Mouse (Mus musculus): ENCODE measurements around the gene Mcu.

The Mcu gene

GRCm38 (mm10) chr10:59429448-59430135 lies 186.9 kb downstream of the Mcu start:
- DNase-seq (ENCODE audit: low spot score) = no peak

DNA sequence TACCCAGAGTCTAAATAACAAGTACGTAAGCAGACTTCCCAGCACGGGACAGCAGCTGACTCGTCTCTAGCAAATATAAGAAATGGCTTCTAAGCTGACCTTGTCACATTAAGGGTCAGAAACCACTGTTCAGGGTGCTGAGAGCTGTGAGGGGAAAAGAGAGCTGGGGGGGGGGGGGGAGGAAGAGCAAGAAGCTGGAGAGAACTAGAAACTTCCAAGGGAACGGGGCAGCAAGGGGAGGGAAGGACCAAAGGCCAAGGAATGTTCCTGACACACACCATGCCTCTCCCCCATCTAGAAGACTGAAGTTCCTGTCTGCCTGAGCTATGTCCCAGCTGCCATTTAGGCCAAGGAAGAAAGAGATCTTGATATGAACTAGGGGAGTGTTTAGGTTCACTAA lies 190.1 kb downstream of the Mcu start:
- DNase-seq (ENCODE audit: low spot score) = no peak

- DNase-seq (ENCODE audit: low spot score) = peak; percentile 29
Observed at GRCm38 (mm10) chr10:59425369-59425768, 191.1 kb downstream of the Mcu start.

- DNase-seq (ENCODE audit: low spot score) = no peak
Observed at GRCm38 (mm10) chr10:59424453-59424852, 192.0 kb downstream of the Mcu start.

DNA sequence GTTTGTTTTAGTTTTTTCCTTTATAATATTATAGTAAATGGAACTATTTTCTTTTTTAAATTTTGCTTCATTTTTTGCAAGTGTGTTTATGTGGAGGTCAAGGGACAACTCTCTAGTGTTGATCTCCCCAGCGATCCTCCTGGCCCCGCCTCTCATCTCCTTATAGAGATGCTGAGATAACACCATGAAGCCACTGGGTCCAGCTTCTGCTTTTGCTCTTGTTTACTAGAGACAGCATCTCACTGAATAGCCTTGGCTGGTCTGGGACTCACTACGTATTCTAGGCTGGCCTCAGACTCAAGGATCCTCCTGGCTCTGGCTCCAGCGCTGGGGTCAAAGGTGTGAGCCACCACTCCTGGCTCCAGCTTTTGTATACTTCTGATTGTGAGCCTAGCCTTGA lies 197.0 kb downstream of the Mcu start:
- DNase-seq (ENCODE audit: low spot score) = no peak

GRCm38 (mm10) chr10:59416623-59417022 lies 199.9 kb downstream of the Mcu start:
- DNase-seq (ENCODE audit: low spot score) = no peak

DNA sequence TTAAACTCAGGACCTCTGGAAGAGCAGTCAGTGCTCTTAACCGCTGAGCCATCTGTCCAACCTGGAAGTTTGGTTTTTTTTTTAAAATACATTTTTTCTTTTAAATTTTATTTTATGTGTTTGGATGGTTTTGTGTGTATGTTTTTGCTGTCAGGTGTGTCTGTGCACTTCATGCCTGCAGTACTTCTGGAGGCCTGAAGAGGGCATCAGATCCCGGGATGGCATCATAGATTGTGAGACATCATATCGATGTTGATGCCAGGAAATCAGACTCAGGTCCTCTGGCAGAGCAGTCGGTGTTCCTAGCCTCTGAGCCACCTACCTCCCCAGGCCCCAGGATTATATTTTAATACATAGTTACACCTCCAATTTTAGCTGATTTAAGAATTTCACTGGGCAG lies 202.8 kb downstream of the Mcu start:
- no peak for DNase-seq (ENCODE audit: low spot score)

GRCm38 (mm10) chr10:59410264-59410663 lies 206.2 kb downstream of the Mcu start:
- no peak for DNase-seq (ENCODE audit: low spot score)

DNA sequence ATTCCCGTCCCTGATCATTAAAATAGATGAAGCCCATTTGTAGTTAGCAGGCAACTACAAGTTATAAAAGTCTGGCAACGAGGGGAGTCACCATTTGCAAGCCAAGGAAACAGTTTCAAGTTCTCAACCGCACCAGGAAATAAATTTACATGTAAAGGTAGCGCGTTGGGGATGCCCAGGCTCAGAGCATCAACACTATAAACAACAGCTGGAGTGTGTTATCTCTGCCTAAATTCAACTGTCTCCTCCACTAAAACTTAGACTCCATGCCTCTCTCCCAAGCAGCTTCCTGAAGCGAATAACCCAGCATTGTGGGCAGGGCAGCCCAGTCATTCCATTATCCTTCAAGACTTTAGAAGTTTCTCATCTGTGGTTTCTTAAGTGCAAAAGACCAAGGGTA lies 208.0 kb downstream of the Mcu start:
- no peak for DNase-seq (ENCODE audit: low spot score)

GRCm38 (mm10) chr10:59403793-59404149 lies 212.7 kb downstream of the Mcu start:
- no peak for DNase-seq (ENCODE audit: low spot score)

DNA sequence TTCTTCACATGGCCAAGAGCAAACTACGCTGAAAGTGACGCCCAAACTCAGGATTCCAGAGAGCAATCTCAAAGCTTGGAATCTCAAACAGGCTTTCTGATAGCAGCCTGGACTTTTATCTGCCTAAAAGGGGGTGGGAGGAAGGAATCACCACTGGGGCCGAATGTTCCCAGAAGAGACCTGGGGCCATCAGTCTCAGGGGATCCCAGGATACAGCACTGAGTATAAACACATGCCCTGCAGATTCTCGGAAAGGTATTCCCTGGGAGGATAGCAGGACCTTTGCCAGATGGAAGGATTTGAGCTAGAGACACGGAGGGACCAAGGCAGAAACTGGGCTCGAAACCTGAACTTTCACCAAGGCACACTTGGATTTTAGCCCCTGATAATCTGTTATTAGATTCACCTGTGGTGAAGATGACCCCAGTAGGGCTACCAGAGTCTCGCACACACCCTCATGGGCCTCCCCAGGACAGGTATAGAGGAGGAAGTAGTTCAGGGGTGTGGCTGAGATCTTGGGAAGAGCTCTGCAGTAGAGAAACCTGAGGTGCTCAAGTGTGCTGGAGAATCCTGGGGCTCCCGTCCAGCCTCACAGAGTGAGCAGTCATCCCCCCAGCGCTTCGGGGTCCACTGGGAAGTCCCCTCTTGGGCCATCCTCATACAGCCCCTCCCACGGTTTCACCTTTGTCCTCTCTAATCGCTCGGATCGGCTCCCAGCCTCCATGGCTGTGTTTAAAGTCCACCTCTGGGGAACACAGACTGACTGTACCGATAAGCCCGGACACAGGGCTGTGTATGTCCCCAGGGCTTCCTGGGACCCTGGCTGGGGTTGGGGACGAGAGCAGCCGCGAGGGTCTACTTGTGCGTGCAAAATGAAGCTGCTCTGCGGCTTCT lies 213.3 kb downstream of the Mcu start, which contains the start of gene Pla2g12b:
TSS of gene Pla2g12b (plus strand) at position 762 of the 894 bp plus-strand sequence.
- DNase-seq (ENCODE audit: low spot score) = no peak

Data from ovary, postnatal 14 days (tissue).